Mouse (Mus musculus): ENCODE results near the gene Sec11a.

- TF ChIP-seq CTCF (IDR thresholded peaks at IDR 0.05; ENCODE audit: control insufficient read depth, insufficient read depth, low read length) (no peak), POLR2A (IDR thresholded peaks at IDR 0.05; ENCODE audit: borderline replicate concordance, control insufficient read depth, low read depth, low read length) (no peak)
Observed at GRCm38 (mm10) chr7:80863520-80863919, 84.1 kb downstream of the Sec11a start.
